Mouse (Mus musculus): Measurements from ENCODE around the gene Gjb5. TPM values are rescaled to one million over a fixed set of nuclear protein-coding genes. Genes with fewer than 3 reads are reported as not detected.

The Gjb5 gene
- under 1 TPM; 0.40 to 0.49 TPM for total RNA-seq (2021)
- long read RNA-seq, experiment 1, partial matches to known transcripts: 0 of 1 reads
- long read RNA-seq, experiment 1, other reads (novel, unspliced or antisense): 0 of 1 reads
- long read RNA-seq, experiment 2: 0 reads

GRCm38 (mm10) chr4:127358018-127358417, at the start of gene Gjb5:
Gene Gjb5, minus strand, starts transcription at chr4:127358181.
- peak in 1 of 2 experiments; percentile 25 for DNase-seq

GRCm38 (mm10) chr4:127402614-127403013, 44.6 kb upstream of the Gjb5 start:
- no peak for DNase-seq

GRCm38 (mm10) chr4:127402166-127402565, 44.2 kb upstream of the Gjb5 start:
- DNase-seq: no peak

GRCm38 (mm10) chr4:127400165-127401145, 42.5 kb upstream of the Gjb5 start:
- DNase-seq: peak; percentile 6 to 36

GRCm38 (mm10) chr4:127395591-127395990, 37.6 kb upstream of the Gjb5 start:
- DNase-seq: no peak

- no peak for DNase-seq
Measured at GRCm38 (mm10) chr4:127389645-127390044, 31.7 kb upstream of the Gjb5 start.

- DNase-seq: peak in 1 of 2 experiments; percentile 15
Measured at GRCm38 (mm10) chr4:127377344-127377743, 19.4 kb upstream of the Gjb5 start.

- DNase-seq: no peak
Measured at GRCm38 (mm10) chr4:127375541-127376177, 17.7 kb upstream of the Gjb5 start.

- no peak for DNase-seq
Measured at GRCm38 (mm10) chr4:127374645-127375044, 16.7 kb upstream of the Gjb5 start.

GRCm38 (mm10) chr4:127373491-127373890, 15.5 kb upstream of the Gjb5 start:
- DNase-seq: no peak

- DNase-seq: peak; percentile 42 to 67
Measured at GRCm38 (mm10) chr4:127371546-127371945, 13.6 kb upstream of the Gjb5 start.

GRCm38 (mm10) chr4:127370447-127370846, 12.5 kb upstream of the Gjb5 start:
- no peak for DNase-seq

GRCm38 (mm10) chr4:127368379-127368973, 10.5 kb upstream of the Gjb5 start:
- peak; percentile 17 to 80 for DNase-seq

GRCm38 (mm10) chr4:127365834-127366233, 7.9 kb upstream of the Gjb5 start:
- no peak for DNase-seq

- DNase-seq: no peak
Measured at GRCm38 (mm10) chr4:127365433-127365832, 7.5 kb upstream of the Gjb5 start.

GRCm38 (mm10) chr4:127364431-127364830, 6.5 kb upstream of the Gjb5 start:
- DNase-seq: no peak

- no peak for DNase-seq
Measured at GRCm38 (mm10) chr4:127363331-127363730, 5.3 kb upstream of the Gjb5 start.

- no peak for DNase-seq
Measured at GRCm38 (mm10) chr4:127362520-127362919, 4.5 kb upstream of the Gjb5 start.

GRCm38 (mm10) chr4:127354506-127355485, 3.2 kb downstream of the Gjb5 start:
- DNase-seq: peak; percentile 9 to 24

GRCm38 (mm10) chr4:127353951-127354438, 4.0 kb downstream of the Gjb5 start, which contains the start of gene Gjb4:
Gene Gjb4, minus strand, starts transcription at chr4:127354081.
- no peak for DNase-seq

- DNase-seq: no peak
Measured at GRCm38 (mm10) chr4:127352594-127352993, 5.4 kb downstream of the Gjb5 start.

All from heart, adult 18-20 months (tissue).